Mouse (Mus musculus): ENCODE data around the gene Rora. TPM values are rescaled to one million over a fixed set of nuclear protein-coding genes. Genes with fewer than 3 reads are reported as not detected.

Rora gene
- polyA plus RNA-seq, 1 experiment from 2014 or later, result 23.1 TPM

GRCm38 (mm10) chr9:68835037-68835649 lies 181.6 kb downstream of the Rora start:
- H3K27me3 ChIP-seq (ENCODE audit: insufficient read depth, low read length), result no peaks in the 10 kb centered on the region
- no peak overlapping the region for H3K9ac ChIP-seq (replicated peaks)
- no peak for DNase-seq
- no peak overlapping the region for H3K4me3 ChIP-seq (ENCODE audit: low read depth, low read length)
- H3K4me2 ChIP-seq (ENCODE audit: low read depth, low read length), result no peak overlapping the region
- no peaks in the 10 kb centered on the region for H3K4me1 ChIP-seq (ENCODE audit: insufficient read depth)
- no peak for TF ChIP-seq EP300 (IDR thresholded peaks at IDR 0.05; ENCODE audit: low read depth)
- TF ChIP-seq CTCF (IDR thresholded peaks at IDR 0.05; ENCODE audit: low read depth), result no peak
- WGBS (ENCODE audit: insufficient replicate concordance), result 83% methylated on average over 7 of the region's 7 CpGs
- ATAC-seq, result no peak
- H3K9me3 ChIP-seq (ENCODE audit: low read length), result no peaks in the 10 kb centered on the region
- no peaks in the 10 kb centered on the region for H3K36me3 ChIP-seq (replicated peaks; ENCODE audit: insufficient read depth, low read length)
- no peak overlapping the region for H3K27ac ChIP-seq (ENCODE audit: low read depth)

GRCm38 (mm10) chr9:68842134-68842892 lies 188.7 kb downstream of the Rora start:
- no peaks in the 10 kb centered on the region for H3K27me3 ChIP-seq (ENCODE audit: insufficient read depth, low read length)
- WGBS (ENCODE audit: insufficient replicate concordance), result 87% methylated on average over 16 of the region's 16 CpGs
- no peak for DNase-seq
- H3K9me3 ChIP-seq (ENCODE audit: low read length), result no peaks in the 10 kb centered on the region
- H3K4me1 ChIP-seq (ENCODE audit: insufficient read depth), result no peaks in the 10 kb centered on the region; the same call in 1 of the 2 replicates
- no peak overlapping the region for H3K4me3 ChIP-seq (ENCODE audit: low read depth, low read length)
- ATAC-seq, result no peak
- H3K9ac ChIP-seq (replicated peaks), result no peak overlapping the region
- no peak overlapping the region for H3K4me2 ChIP-seq (ENCODE audit: low read depth, low read length)
- no peaks in the 10 kb centered on the region for H3K36me3 ChIP-seq (replicated peaks; ENCODE audit: insufficient read depth, low read length)
- TF ChIP-seq EP300 (IDR thresholded peaks at IDR 0.05; ENCODE audit: low read depth), result no peak
- no peak for TF ChIP-seq CTCF (IDR thresholded peaks at IDR 0.05; ENCODE audit: low read depth)
- H3K27ac ChIP-seq (ENCODE audit: low read depth), result no peak overlapping the region

- 54% methylated on average over 2 of the region's 2 CpGs for WGBS (ENCODE audit: insufficient replicate concordance)
- Histone ChIP-seq H3K4me3 (ENCODE audit: low read depth, low read length) (no peak overlapping the region), H3K4me1 (ENCODE audit: insufficient read depth) (no peaks in the 10 kb centered on the region; the same call in 1 of the 2 replicates), H3K36me3 (replicated peaks; ENCODE audit: insufficient read depth, low read length) (no peaks in the 10 kb centered on the region), H3K27ac (ENCODE audit: low read depth) (no peak overlapping the region), H3K9ac (replicated peaks) (no peak overlapping the region), H3K27me3 (ENCODE audit: insufficient read depth, low read length) (no peaks in the 10 kb centered on the region), H3K4me2 (ENCODE audit: low read depth, low read length) (no peak overlapping the region), H3K9me3 (ENCODE audit: low read length) (no peaks in the 10 kb centered on the region)
- no peak for ATAC-seq
- TF ChIP-seq EP300 (IDR thresholded peaks at IDR 0.05; ENCODE audit: low read depth) (no peak), CTCF (IDR thresholded peaks at IDR 0.05; ENCODE audit: low read depth) (no peak)
- DNase-seq, result peak; percentile 17
Measured at GRCm38 (mm10) chr9:68845556-68845955, 192.0 kb downstream of the Rora start.

GRCm38 (mm10) chr9:68850321-68850720 lies 196.7 kb downstream of the Rora start:
- no peak for TF ChIP-seq EP300 (IDR thresholded peaks at IDR 0.05; ENCODE audit: low read depth)
- TF ChIP-seq CTCF (IDR thresholded peaks at IDR 0.05; ENCODE audit: low read depth), result no peak
- H3K27me3 ChIP-seq (ENCODE audit: insufficient read depth, low read length), result no peaks in the 10 kb centered on the region
- H3K4me2 ChIP-seq (ENCODE audit: low read depth, low read length), result no peak overlapping the region
- H3K4me3 ChIP-seq (ENCODE audit: low read depth, low read length), result no peak overlapping the region
- DNase-seq (no peak), ATAC-seq (no peak)
- no peaks in the 10 kb centered on the region; the same call in 1 of the 2 replicates for H3K4me1 ChIP-seq (ENCODE audit: insufficient read depth)
- H3K36me3 ChIP-seq (replicated peaks; ENCODE audit: insufficient read depth, low read length), result no peaks in the 10 kb centered on the region
- H3K9me3 ChIP-seq (ENCODE audit: low read length), result no peaks in the 10 kb centered on the region
- H3K27ac ChIP-seq (ENCODE audit: low read depth), result no peak overlapping the region
- WGBS (ENCODE audit: insufficient replicate concordance), result 83% methylated on average over 5 of the region's 5 CpGs
- H3K9ac ChIP-seq (replicated peaks), result no peak overlapping the region

- H3K27ac ChIP-seq (ENCODE audit: low read depth), result no peak overlapping the region
- 63% methylated on average over 4 of the region's 4 CpGs for WGBS (ENCODE audit: insufficient replicate concordance)
- H3K4me2 ChIP-seq (ENCODE audit: low read depth, low read length), result no peak overlapping the region
- H3K27me3 ChIP-seq (ENCODE audit: insufficient read depth, low read length), result no peaks in the 10 kb centered on the region
- H3K9ac ChIP-seq (replicated peaks), result no peak overlapping the region
- no peaks in the 10 kb centered on the region for H3K4me1 ChIP-seq (ENCODE audit: insufficient read depth)
- no peaks in the 10 kb centered on the region for H3K36me3 ChIP-seq (replicated peaks; ENCODE audit: insufficient read depth, low read length)
- ATAC-seq (no peak), DNase-seq (no peak)
- TF ChIP-seq CTCF (IDR thresholded peaks at IDR 0.05; ENCODE audit: low read depth) (no peak), EP300 (IDR thresholded peaks at IDR 0.05; ENCODE audit: low read depth) (no peak)
- no peaks in the 10 kb centered on the region for H3K9me3 ChIP-seq (ENCODE audit: low read length)
- no peak overlapping the region for H3K4me3 ChIP-seq (ENCODE audit: low read depth, low read length)
Measured at GRCm38 (mm10) chr9:68852201-68852600, 198.6 kb downstream of the Rora start.

GRCm38 (mm10) chr9:68852934-68853333 lies 199.3 kb downstream of the Rora start:
- Histone ChIP-seq H3K27me3 (ENCODE audit: insufficient read depth, low read length) (no peaks in the 10 kb centered on the region), H3K36me3 (replicated peaks; ENCODE audit: insufficient read depth, low read length) (no peaks in the 10 kb centered on the region), H3K4me3 (ENCODE audit: low read depth, low read length) (no peak overlapping the region), H3K27ac (ENCODE audit: low read depth) (no peak overlapping the region), H3K9ac (replicated peaks) (no peak overlapping the region), H3K4me2 (ENCODE audit: low read depth, low read length) (no peak overlapping the region), H3K9me3 (ENCODE audit: low read length) (no peaks in the 10 kb centered on the region), H3K4me1 (ENCODE audit: insufficient read depth) (no peaks in the 10 kb centered on the region)
- 81% methylated on average over 2 of the region's 2 CpGs for WGBS (ENCODE audit: insufficient replicate concordance)
- DNase-seq (no peak), ATAC-seq (no peak)
- TF ChIP-seq EP300 (IDR thresholded peaks at IDR 0.05; ENCODE audit: low read depth) (no peak), CTCF (IDR thresholded peaks at IDR 0.05; ENCODE audit: low read depth) (no peak)
